Mouse (Mus musculus) stomach, adult 2 months (tissue): ENCODE measurements around the gene Unc50. TPM values are rescaled to one million over a fixed set of nuclear protein-coding genes. Genes with fewer than 3 reads are reported as not detected.

Experiments used
- polyA plus RNA-seq: library from polyadenylated mRNA; depleted of rRNA; stranded (reverse); fragments of >200 nt; gene quantifications from 2 replicates; pipeline ENCODE4 v1.2.3, GENCODE M21; 2012; rRNA removed

Unc50 gene
- 22.3 and 51.8 TPM in 2 replicates for polyA plus RNA-seq

GRCm38 (mm10) chr1:37429366-37430296, at the start of gene Unc50, which contains the start of gene Coa5:
Unc50 (plus strand) TSS chr1:37430139.
Coa5 (minus strand) TSS chr1:37430103.

Other genes starting within 250 kb of the Unc50 start
- 0.09 and 0.11 TPM in 2 replicates for gene Cnga3, start 215.7 kb upstream of the Unc50 start, polyA plus RNA-seq
- 7.7 and 9.4 TPM in 2 replicates for gene Inpp4a, start 130.3 kb upstream of the Unc50 start, polyA plus RNA-seq
- 12.5 and 15.6 TPM in 2 replicates for gene Coa5, start within 50 bp of the Unc50 start, polyA plus RNA-seq
- gene Mgat4a, start 110.9 kb downstream of the Unc50 start, polyA plus RNA-seq, result 4.1 and 4.6 TPM in 2 replicates